Mouse (Mus musculus) layer of hippocampus, adult 11-12 months (tissue): ENCODE data around the gene Zc3h7b.
A peak's percentile ranks its signal among the peaks of the same experiment; 100 is the strongest.

ENCODE experiments used
- DNase-seq: peaks from one replicate; pipeline ENCODE4 v3.0.0; 2022; ENCODE audit warnings: low spot score

Zc3h7b gene

GRCm38 (mm10) chr15:81818404-81818803, 73.5 kb downstream of the Zc3h7b start:
- DNase-seq = no peak

GRCm38 (mm10) chr15:81822631-81823030, 77.8 kb downstream of the Zc3h7b start:
- DNase-seq = no peak

DNA sequence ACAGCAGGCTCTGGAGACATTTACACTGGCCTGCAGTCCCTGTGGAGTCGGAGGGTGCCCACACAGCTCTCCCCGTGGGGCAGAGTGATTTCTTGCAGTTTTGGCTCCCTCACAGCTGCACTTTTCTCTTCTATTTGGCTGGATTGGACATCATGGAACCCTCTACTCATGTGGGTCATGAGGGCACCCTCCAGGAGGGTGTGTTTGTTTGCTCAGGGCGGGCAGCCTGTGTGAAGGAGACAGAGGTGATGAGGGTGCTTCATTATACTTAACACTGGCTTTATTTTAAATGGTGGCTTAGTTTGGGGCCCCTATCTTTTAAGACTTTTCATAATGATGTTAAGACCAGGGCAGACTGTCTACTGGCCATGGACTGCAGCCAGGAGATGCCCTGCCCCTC, 80.0 kb downstream of the Zc3h7b start:
- DNase-seq = no peak

DNA sequence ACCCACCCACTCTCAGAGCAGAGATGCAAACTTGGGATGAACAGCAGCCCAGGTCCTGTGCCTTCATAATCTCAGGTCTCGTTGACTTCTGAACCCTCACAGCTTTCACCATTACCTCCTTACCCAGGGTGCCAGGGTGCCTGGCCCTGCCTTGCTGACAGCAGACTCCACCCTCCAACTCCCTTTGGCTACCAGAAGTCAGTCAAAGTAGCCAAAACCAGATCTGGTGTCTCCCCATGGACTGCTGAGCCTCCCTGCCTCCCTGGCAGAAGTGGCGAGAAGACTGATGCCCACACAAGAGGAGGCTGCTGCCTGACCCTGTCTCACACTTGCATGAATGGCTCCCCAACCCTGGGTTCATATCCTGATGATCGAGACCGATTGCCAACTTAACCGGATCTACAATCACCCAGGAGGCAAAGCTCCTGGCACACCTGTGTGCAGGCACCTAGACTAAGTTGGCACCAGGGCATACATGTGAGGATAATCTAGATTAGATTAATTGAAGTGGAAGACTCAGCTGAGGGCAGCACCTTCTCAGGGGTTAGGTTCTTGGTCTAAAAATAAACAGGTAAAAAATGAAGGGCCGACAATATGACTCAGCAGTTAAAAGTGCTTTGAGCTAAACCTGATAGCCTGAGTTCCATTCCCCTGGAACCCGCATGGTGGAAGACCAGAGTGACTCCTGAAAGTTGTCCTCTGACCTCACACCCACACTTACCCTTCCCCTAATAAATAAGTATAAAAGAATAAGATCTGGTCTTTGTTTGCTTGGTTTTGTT, 83.8 kb downstream of the Zc3h7b start:
- no peak for DNase-seq

GRCm38 (mm10) chr15:81829208-81829580, 84.3 kb downstream of the Zc3h7b start:
- DNase-seq = no peak

DNA sequence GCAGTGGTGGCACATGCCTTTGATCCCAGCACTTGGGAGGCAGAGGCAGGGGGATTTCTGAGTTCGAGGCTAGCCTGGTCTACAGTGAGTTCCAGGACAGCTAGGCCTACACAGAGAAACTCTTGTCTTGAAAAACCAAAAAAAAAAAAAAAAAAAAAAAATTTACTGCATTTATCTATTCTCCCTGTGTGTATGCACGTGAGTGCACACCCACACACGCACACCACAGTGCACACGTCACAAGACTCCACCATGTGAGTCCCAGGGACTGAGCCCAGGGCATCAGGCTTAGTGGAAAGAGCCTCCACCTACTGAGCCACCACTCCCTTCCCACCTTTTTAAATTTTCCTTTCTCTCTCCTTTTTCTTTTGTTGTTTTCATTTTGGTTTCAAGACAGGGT, 85.7 kb downstream of the Zc3h7b start:
- no peak for DNase-seq

DNA sequence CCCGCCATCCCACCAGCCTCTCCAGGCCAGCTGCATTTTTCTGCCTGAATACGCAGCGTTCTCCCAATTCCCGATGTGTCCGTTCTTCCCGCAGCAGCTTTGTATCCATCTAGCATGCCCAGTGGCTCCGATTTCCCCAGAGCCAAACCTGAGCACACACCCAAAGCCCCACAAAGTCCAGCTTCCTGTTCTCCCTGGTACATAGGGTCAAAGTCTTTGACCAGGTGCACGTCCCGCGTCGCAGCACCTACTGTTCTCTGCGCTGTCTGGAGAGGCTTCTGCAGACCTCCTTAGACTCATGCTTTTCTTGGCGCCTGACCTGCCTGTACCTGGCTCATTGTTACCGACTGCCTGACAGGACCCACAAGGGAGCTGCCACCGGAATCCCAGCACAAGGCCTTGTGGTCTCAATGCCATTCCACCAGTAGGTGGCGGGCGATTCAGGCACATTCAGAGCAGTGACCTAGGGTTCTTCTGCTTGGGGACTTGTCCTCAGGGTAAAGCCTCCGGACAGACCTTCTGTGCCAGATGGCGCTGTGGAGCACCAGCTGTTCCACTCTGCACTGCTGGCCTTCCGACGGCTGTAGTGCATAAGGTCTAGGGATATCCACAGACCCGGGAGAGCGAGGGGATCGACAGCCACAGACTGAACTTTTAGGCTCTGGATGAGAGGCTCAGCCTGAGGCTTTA, 86.4 kb downstream of the Zc3h7b start:
- peak; percentile 93 for DNase-seq

DNA sequence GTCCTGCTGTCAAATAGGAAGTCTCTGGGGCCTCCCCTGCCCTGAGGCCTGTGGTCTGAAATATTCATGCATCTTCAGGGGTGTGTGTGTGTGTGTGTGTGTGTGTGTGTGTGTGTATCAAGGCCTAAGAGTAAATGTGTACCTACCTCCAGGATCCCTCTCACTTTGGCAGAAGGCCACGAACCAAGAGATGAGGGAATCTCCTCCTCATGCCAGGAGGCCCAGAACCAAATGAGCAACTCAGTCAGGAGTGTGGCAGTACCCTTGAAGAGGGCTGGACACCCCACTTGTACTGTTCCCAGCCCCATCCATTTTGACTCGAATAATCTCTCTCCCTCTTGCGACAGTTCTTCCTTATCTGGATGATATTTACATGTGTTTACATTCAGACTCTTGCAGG, 87.4 kb downstream of the Zc3h7b start:
- DNase-seq = no peak

DNA sequence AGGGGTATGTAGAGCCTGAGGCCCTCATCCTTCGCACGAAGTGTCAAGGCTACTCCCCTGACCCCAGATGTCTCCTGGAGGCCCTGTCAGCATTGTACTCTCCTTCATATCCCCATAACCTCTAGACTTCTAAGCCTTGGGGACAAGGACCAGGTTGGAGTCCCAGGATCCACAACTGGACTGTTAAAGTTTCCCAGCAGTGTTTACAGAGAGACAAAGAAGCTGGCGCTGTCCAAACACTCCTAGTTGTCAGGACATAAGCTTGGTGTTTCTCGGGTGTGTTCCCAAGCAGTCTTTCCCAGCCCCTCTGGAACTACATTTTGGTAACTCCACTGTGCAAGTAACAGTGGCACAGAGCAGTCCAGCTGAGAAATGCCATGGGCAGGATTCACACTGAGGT, 88.6 kb downstream of the Zc3h7b start:
- no peak for DNase-seq

DNA sequence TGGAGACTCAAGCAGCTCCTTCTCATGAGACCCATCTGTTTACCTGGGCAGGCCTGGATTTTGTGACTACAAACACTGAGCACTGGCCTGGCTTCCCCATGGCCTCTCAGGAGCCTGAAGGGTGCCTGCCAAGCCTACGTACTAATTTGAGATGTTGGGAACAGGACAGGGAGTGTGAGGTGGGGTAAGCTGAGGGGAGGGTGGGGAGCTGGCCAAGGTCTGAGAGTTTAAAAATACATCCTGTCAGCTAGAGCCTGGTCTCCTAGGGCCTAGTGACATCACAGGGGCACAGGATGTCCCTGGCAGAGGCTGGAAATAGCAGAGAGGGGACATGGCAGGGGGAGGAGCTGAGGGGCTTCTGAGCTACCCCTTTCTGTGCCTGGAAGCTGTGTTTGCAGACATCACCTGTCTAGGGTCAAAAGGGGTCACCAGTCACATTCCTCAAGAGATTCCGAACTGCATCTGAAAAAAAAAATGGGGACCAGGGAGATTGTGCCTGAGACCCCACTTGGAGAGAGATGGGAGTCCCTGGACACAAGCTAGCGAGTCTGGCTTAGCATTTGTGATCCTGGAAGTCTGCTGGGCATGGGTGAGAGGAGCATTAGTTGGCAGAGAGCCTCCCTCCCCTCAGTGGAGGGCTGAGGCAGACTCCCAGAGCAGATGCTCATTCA, 89.4 kb downstream of the Zc3h7b start:
- DNase-seq = no peak

DNA sequence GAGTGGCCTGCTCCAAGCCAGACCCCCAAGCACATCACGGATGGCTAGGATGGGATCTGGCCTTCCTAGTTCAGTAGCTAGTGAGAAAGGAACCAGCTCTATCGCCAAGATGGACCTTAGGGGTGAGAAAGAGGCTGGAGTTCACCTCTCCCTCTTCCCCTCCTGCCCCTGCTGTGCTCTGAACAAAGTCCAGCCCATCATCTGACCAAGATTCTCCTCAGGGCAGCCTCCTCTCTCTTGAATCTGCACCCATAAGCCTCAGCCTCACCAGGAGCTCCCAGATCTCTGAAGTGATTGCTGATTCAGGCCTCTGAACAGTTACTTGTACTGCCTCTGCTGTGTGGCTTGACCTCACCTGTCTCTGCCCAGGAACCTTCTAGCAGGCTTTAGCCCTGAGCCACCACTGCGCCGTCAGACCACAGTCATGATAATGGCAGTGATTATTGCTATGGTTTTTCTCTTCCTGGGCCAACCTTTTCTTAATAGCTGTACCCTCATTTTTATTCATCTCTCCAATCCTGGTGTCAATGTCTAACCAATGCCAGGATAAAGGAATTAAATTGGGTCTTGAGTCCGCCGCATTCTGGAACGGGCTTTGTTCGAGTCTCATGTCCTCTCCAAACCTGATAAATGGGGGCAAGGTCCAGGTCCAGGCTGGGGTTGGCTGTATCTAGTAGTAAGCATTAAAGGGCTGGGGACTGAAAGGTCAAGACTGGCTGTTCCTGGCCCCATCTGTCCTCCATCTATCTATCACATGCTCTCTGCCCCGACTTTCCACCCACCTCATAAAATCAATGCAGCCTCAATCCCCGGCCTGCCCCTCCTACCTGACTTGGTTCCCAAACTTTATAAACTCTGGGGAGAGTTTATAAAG, 90.4 kb downstream of the Zc3h7b start:
- no peak for DNase-seq

- DNase-seq = peak; percentile 90
Measured at GRCm38 (mm10) chr15:81836124-81836821, 91.4 kb downstream of the Zc3h7b start.

- DNase-seq = no peak
Measured at GRCm38 (mm10) chr15:81836966-81837920, 92.4 kb downstream of the Zc3h7b start.

DNA sequence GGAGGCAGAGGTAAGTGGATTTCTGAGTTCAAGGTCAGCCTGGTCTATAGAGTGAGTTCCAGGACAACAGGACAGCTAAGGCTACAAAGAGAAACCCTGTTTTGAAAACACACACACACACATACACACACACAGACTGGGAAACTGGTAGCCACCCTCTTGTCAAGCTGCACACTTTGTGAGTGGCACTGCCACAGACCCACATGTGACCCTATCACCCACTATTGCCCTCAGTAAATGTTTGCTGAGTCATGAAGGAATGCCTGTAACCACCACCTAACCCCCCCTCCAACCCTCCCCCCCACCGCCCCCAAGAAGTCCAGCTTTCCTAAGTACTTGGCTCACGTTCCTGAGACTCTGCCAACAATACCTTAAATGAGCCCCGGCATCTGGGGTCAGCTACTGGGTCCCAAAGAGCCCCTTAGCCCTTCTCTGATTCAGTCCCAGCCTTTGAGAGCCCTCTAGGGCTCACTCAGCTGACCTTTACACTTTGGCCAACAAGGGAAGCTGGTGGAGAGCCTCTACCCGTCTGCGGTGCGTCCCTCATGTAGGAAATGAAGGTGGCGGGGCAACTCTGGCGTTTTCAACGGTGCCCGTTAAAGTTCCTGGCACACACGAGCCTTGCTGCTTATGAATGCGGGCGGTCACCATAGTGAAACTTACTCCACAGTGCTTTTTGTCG, 93.8 kb downstream of the Zc3h7b start:
- DNase-seq = no peak

DNA sequence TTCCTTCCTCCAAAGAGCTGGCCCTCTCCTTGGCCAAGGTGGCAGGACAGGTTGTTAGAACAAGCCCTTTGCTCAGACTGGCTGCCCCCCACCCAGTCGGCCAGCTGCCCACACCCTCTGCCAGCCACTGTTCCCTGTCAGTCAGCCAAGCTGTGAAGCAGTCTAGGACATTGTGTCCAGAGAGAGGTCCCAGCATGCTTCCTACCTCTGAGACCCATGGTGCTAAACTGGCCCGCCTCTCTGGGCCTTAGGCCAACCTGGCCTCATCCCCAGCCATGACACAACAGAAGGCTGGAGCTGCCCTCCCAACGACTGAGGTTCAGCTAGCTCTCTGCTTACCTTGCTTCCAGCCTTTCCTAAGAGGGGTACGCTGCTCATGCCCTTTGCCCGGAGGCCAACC, 94.8 kb downstream of the Zc3h7b start:
- peak; percentile 88 for DNase-seq

DNA sequence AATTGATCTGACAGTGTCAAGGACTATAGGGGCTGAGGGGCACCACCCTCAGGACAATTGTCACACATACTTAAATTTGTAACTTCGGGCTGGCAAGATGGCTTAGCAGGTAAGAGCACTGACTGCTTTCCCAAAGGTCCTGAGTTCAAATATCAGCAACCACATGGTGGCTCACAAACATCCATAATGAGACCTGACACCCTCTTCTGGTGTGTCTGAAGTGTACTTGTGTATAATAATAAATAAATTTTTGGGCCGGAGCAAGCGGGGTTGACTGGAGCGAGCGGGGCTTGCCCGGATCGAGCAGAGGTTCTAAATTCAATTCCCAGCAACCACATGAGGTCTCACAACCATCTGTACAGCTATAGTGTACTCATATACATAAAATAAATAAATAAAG, 95.4 kb downstream of the Zc3h7b start:
- DNase-seq = no peak

DNA sequence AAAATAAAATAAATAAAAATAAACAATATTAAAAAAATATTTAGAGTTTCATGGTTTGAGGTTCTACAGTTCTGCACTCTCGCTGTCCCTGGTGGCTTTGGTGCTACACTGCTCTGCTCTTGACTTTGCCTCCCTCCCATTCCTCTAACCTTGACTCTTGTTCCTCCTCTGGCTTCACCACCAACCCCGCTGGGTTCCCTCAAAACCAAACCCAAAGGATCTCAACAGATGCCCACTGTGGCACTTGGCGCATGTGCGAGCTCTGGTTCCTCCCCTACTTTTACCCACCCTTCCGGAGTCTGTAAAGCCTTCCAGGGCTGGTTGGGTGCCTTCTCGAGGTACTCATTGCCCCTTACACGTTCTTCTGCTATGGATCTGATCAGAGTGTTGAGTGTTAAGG, 97.4 kb downstream of the Zc3h7b start:
- no peak for DNase-seq

GRCm38 (mm10) chr15:81845033-81845625, 100.3 kb downstream of the Zc3h7b start:
- DNase-seq = no peak

DNA sequence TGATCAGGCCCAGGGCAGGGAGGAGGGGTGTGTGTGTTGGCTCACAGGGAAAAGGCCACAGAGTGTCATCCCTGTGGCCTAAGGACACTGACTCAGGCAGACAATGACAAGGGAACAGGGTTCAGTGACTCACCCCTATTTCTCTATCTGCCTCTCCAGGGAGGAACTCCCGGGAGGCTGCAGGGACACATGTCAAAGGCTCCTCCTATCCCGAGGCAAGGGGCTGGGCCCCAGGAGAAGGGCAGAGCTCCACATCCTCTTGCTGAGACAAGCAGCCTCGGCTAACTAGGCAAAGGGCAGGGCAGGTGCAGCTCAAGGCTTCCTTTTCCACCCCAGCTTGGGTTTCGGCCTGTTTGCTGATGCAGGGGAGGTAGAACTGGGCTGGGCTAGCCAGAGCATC, 100.9 kb downstream of the Zc3h7b start:
- DNase-seq = no peak
